Mouse (Mus musculus) bone marrow macrophage, adult 2 months (primary cell): Measurements from ENCODE around the gene Ruvbl2. TPM values are rescaled to one million over a fixed set of nuclear protein-coding genes. Genes with fewer than 3 reads are reported as not detected.

Experiments
- H3K27ac ChIP-seq: 2 replicates; pipeline ENCODE4 v1.5.1; 2012; ENCODE audit warnings: low read depth, low read length; ENCODE audit not compliant: insufficient read depth
- H3K4me1 ChIP-seq: 2 replicates; pipeline ENCODE4 v1.6.1; 2012; ENCODE audit warnings: low read length; ENCODE audit not compliant: control insufficient read depth, insufficient read depth
- H3K4me3 ChIP-seq: 2 replicates; pipeline ENCODE4 v1.5.1; 2012; ENCODE audit warnings: mild to moderate bottlenecking, low read length, moderate library complexity; ENCODE audit not compliant: insufficient read depth
- CTCF ChIP-seq: IDR thresholded peaks from 2 replicates; pipeline ENCODE4 v1.5.1; 2012; ENCODE audit warnings: low read depth, mild to moderate bottlenecking, low read length, moderate library complexity
- POLR2A ChIP-seq: IDR thresholded peaks from 2 replicates; pipeline ENCODE4 v1.6.1; 2012; ENCODE audit warnings: mild to moderate bottlenecking, low read depth, low read length, borderline replicate concordance
- polyA plus RNA-seq: library from polyadenylated mRNA; stranded (reverse); fragments of >200 nt; gene quantifications from 2 replicates; pipeline ENCODE4 v1.2.4, GENCODE M21; 2012; ENCODE audit not compliant: missing spikeins, insufficient read depth, insufficient read length

Gene Ruvbl2
- polyA plus RNA-seq, 1 experiment, result 43.8 TPM

GRCm38 (mm10) chr7:45405091-45406075, 32.5 kb downstream of the Ruvbl2 start, which contains the start of gene Kcna7:
Gene Kcna7, plus strand, starts transcription at chr7:45405653.
- Histone ChIP-seq H3K4me1 (peaks cover 4% of the 10 kb centered on the region; the same call in 1 of the 2 replicates), H3K4me3 (peak within 1 kb of the TSS; percentile 51), H3K27ac (no peak within 1 kb of the TSS)
- TF ChIP-seq CTCF (peak; percentile 92), POLR2A (no peak)

GRCm38 (mm10) chr7:45403532-45404261, 34.2 kb downstream of the Ruvbl2 start:
- Histone ChIP-seq H3K27ac (no peak overlapping the region), H3K4me1 (peaks cover 4% of the 10 kb centered on the region; the same call in 1 of the 2 replicates), H3K4me3 (no peak overlapping the region)
- TF ChIP-seq POLR2A, result no peak
- peak; percentile 49; the same call in 1 of the 2 replicates for TF ChIP-seq CTCF

- peaks cover 11% of the 10 kb centered on the region; the same call in 1 of the 2 replicates for H3K4me1 ChIP-seq
- no peak overlapping the region for H3K4me3 ChIP-seq
- no peak for TF ChIP-seq POLR2A
- no peak for TF ChIP-seq CTCF
- no peak overlapping the region for H3K27ac ChIP-seq
These were observed 36.3 kb downstream of the Ruvbl2 start for GRCm38 (mm10) chr7:45401521-45402085.

GRCm38 (mm10) chr7:45396787-45397186, 41.1 kb downstream of the Ruvbl2 start:
- Histone ChIP-seq H3K4me3 (no peak overlapping the region), H3K27ac (peak overlapping the region; percentile 11; the same call in 1 of the 2 replicates), H3K4me1 (peaks cover 13% of the 10 kb centered on the region)
- TF ChIP-seq POLR2A (no peak), CTCF (no peak)

- H3K27ac ChIP-seq, result peak overlapping the region; percentile 83
- peaks cover 16% of the 10 kb centered on the region for H3K4me1 ChIP-seq
- peak overlapping the region; percentile 76 for H3K4me3 ChIP-seq
These were observed 41.5 kb downstream of the Ruvbl2 start for GRCm38 (mm10) chr7:45396337-45396775.

- H3K4me1 ChIP-seq, result peaks cover 16% of the 10 kb centered on the region
- TF ChIP-seq POLR2A, result no peak
- no peak; the same call in 1 of the 2 replicates for TF ChIP-seq CTCF
- peak within 1 kb of the TSS; percentile 76 for H3K4me3 ChIP-seq
- peak within 1 kb of the TSS; percentile 85 for H3K27ac ChIP-seq
These were observed 42.1 kb downstream of the Ruvbl2 start, which contains the start of gene Snrnp70 for GRCm38 (mm10) chr7:45395578-45396336. Gene Snrnp70, minus strand, starts transcription at chr7:45395742.

GRCm38 (mm10) chr7:45395129-45395541, 42.8 kb downstream of the Ruvbl2 start:
- TF ChIP-seq POLR2A (no peak), CTCF (no peak)

GRCm38 (mm10) chr7:45386077-45386476, 51.8 kb downstream of the Ruvbl2 start:
- Histone ChIP-seq H3K4me3 (no peak overlapping the region), H3K27ac (no peak overlapping the region), H3K4me1 (peaks cover 18% of the 10 kb centered on the region)
- TF ChIP-seq CTCF (no peak), POLR2A (no peak)

More at GRCm38 (mm10) chr7:45395129-45395541, 42.8 kb downstream of the Ruvbl2 start:
- Histone ChIP-seq H3K27ac (peak overlapping the region; percentile 85), H3K4me1 (peaks cover 16% of the 10 kb centered on the region), H3K4me3 (peak overlapping the region; percentile 70)

- TF ChIP-seq CTCF (no peak), POLR2A (no peak)
- H3K27ac ChIP-seq, result no peak overlapping the region
- no peak overlapping the region for H3K4me3 ChIP-seq
- no peaks in the 10 kb centered on the region for H3K4me1 ChIP-seq
These were observed 61.8 kb downstream of the Ruvbl2 start for GRCm38 (mm10) chr7:45376057-45376456.
